Mouse (Mus musculus): ENCODE measurements around the gene Bcor. TPM values are rescaled to one million over a fixed set of nuclear protein-coding genes. Genes with fewer than 3 reads are reported as not detected.

The Bcor gene
- polyA plus RNA-seq, 1 experiment from 2014 or later = 24.6 TPM

GRCm38 (mm10) chrX:12153141-12154095 is 6.7 kb downstream of the Bcor start:
- Histone ChIP-seq H3K4me2 (replicated peaks; ENCODE audit: low read depth, low read length) (no peak overlapping the region), H3K36me3 (ENCODE audit: control insufficient read depth, insufficient read depth, low read length) (no peaks in the 10 kb centered on the region), H3K27ac (ENCODE audit: low read depth, low read length) (no peak overlapping the region), H3K27me3 (ENCODE audit: control insufficient read depth, insufficient read depth, low read length) (peaks cover 71% of the 10 kb centered on the region), H3K4me3 (ENCODE audit: low read depth, low read length) (no peak overlapping the region), H3K9ac (ENCODE audit: low read depth, low read length) (no peak overlapping the region), H3K4me1 (replicated peaks; ENCODE audit: control insufficient read depth, insufficient read depth, low read length) (0 out of 2 replicates have a peak, but pooled peaks cover 6% of the 10 kb centered on the region), H3K9me3 (ENCODE audit: control insufficient read depth, low read length) (no peaks in the 10 kb centered on the region)
- peak; percentile 52 for DNase-seq (ENCODE audit: low spot score)
- WGBS = 10% methylated on average over 31 of the region's 31 CpGs
- no peak for ATAC-seq (ENCODE audit: low FRiP score)

- WGBS = 8% methylated on average over 39 of the region's 42 CpGs
- ATAC-seq (ENCODE audit: low FRiP score) (peak; percentile 34), DNase-seq (ENCODE audit: low spot score) (peak; percentile 31)
- Histone ChIP-seq H3K36me3 (ENCODE audit: control insufficient read depth, insufficient read depth, low read length) (no peaks in the 10 kb centered on the region), H3K9ac (ENCODE audit: low read depth, low read length) (peak overlapping the region; percentile 15; the same call in 1 of the 2 replicates), H3K4me1 (replicated peaks; ENCODE audit: control insufficient read depth, insufficient read depth, low read length) (0 out of 2 replicates have a peak, but pooled peaks cover 6% of the 10 kb centered on the region), H3K27ac (ENCODE audit: low read depth, low read length) (no peak overlapping the region), H3K4me3 (ENCODE audit: low read depth, low read length) (peak overlapping the region; percentile 10), H3K9me3 (ENCODE audit: control insufficient read depth, low read length) (no peaks in the 10 kb centered on the region), H3K27me3 (ENCODE audit: control insufficient read depth, insufficient read depth, low read length) (peaks cover 61% of the 10 kb centered on the region), H3K4me2 (replicated peaks; ENCODE audit: low read depth, low read length) (peak overlapping the region; percentile 41)
Measured at GRCm38 (mm10) chrX:12151996-12152904, 7.9 kb downstream of the Bcor start.

- no peaks in the 10 kb centered on the region for H3K9me3 ChIP-seq (ENCODE audit: control insufficient read depth, low read length)
- no peaks in the 10 kb centered on the region for H3K36me3 ChIP-seq (ENCODE audit: control insufficient read depth, insufficient read depth, low read length)
- peak overlapping the region; percentile 10 for H3K4me3 ChIP-seq (ENCODE audit: low read depth, low read length)
- H3K4me2 ChIP-seq (replicated peaks; ENCODE audit: low read depth, low read length) = peak overlapping the region; percentile 41
- H3K27ac ChIP-seq (ENCODE audit: low read depth, low read length) = no peak overlapping the region
- 0 out of 2 replicates have a peak, but pooled peaks cover 6% of the 10 kb centered on the region for H3K4me1 ChIP-seq (replicated peaks; ENCODE audit: control insufficient read depth, insufficient read depth, low read length)
- ATAC-seq (ENCODE audit: low FRiP score) (peak; percentile 55), DNase-seq (ENCODE audit: low spot score) (peak; percentile 56)
- peaks cover 54% of the 10 kb centered on the region for H3K27me3 ChIP-seq (ENCODE audit: control insufficient read depth, insufficient read depth, low read length)
- H3K9ac ChIP-seq (ENCODE audit: low read depth, low read length) = peak overlapping the region; percentile 15; the same call in 1 of the 2 replicates
- 3% methylated on average over 43 of the region's 43 CpGs for WGBS
Measured at GRCm38 (mm10) chrX:12151269-12151995, 8.7 kb downstream of the Bcor start.

GRCm38 (mm10) chrX:12150425-12150824 is 9.7 kb downstream of the Bcor start:
- H3K36me3 ChIP-seq (ENCODE audit: control insufficient read depth, insufficient read depth, low read length) = no peaks in the 10 kb centered on the region
- H3K4me3 ChIP-seq (ENCODE audit: low read depth, low read length) = no peak overlapping the region
- DNase-seq (ENCODE audit: low spot score) (peak; percentile 46), ATAC-seq (ENCODE audit: low FRiP score) (no peak)
- H3K9me3 ChIP-seq (ENCODE audit: control insufficient read depth, low read length) = no peaks in the 10 kb centered on the region
- 0 out of 2 replicates have a peak, but pooled peaks cover 6% of the 10 kb centered on the region for H3K4me1 ChIP-seq (replicated peaks; ENCODE audit: control insufficient read depth, insufficient read depth, low read length)
- H3K4me2 ChIP-seq (replicated peaks; ENCODE audit: low read depth, low read length) = no peak overlapping the region
- peaks cover 44% of the 10 kb centered on the region for H3K27me3 ChIP-seq (ENCODE audit: control insufficient read depth, insufficient read depth, low read length)
- no peak overlapping the region for H3K27ac ChIP-seq (ENCODE audit: low read depth, low read length)
- H3K9ac ChIP-seq (ENCODE audit: low read depth, low read length) = no peak overlapping the region
- WGBS = 15% methylated on average over 7 of the region's 7 CpGs

- 0 out of 2 replicates have a peak, but pooled peaks cover 3% of the 10 kb centered on the region for H3K4me1 ChIP-seq (replicated peaks; ENCODE audit: control insufficient read depth, insufficient read depth, low read length)
- ATAC-seq (ENCODE audit: low FRiP score) (no peak), DNase-seq (ENCODE audit: low spot score) (no peak)
- no peak overlapping the region for H3K9ac ChIP-seq (ENCODE audit: low read depth, low read length)
- H3K4me2 ChIP-seq (replicated peaks; ENCODE audit: low read depth, low read length) = no peak overlapping the region
- H3K27me3 ChIP-seq (ENCODE audit: control insufficient read depth, insufficient read depth, low read length) = peaks cover 15% of the 10 kb centered on the region; the same call in 1 of the 2 replicates
- WGBS = 60% methylated on average over 2 of the region's 2 CpGs
- H3K9me3 ChIP-seq (ENCODE audit: control insufficient read depth, low read length) = no peaks in the 10 kb centered on the region
- H3K4me3 ChIP-seq (ENCODE audit: low read depth, low read length) = no peak overlapping the region
- no peaks in the 10 kb centered on the region for H3K36me3 ChIP-seq (ENCODE audit: control insufficient read depth, insufficient read depth, low read length)
- no peak overlapping the region for H3K27ac ChIP-seq (ENCODE audit: low read depth, low read length)
Measured at GRCm38 (mm10) chrX:12146263-12146662, 13.9 kb downstream of the Bcor start.

GRCm38 (mm10) chrX:12142832-12143231 is 17.3 kb downstream of the Bcor start:
- Histone ChIP-seq H3K27ac (ENCODE audit: low read depth, low read length) (no peak overlapping the region), H3K4me1 (replicated peaks; ENCODE audit: control insufficient read depth, insufficient read depth, low read length) (no peaks in the 10 kb centered on the region), H3K4me3 (ENCODE audit: low read depth, low read length) (no peak overlapping the region), H3K9me3 (ENCODE audit: control insufficient read depth, low read length) (no peaks in the 10 kb centered on the region), H3K9ac (ENCODE audit: low read depth, low read length) (no peak overlapping the region), H3K36me3 (ENCODE audit: control insufficient read depth, insufficient read depth, low read length) (no peaks in the 10 kb centered on the region), H3K4me2 (replicated peaks; ENCODE audit: low read depth, low read length) (no peak overlapping the region), H3K27me3 (ENCODE audit: control insufficient read depth, insufficient read depth, low read length) (peaks cover 24% of the 10 kb centered on the region)
- no peak for DNase-seq (ENCODE audit: low spot score)
- 63% methylated on average over 5 of the region's 5 CpGs for WGBS
- ATAC-seq (ENCODE audit: low FRiP score) = no peak

GRCm38 (mm10) chrX:12140086-12140740 is 19.9 kb downstream of the Bcor start:
- no peaks in the 10 kb centered on the region for H3K4me1 ChIP-seq (replicated peaks; ENCODE audit: control insufficient read depth, insufficient read depth, low read length)
- WGBS = 2% methylated on average over 13 of the region's 51 CpGs

More at GRCm38 (mm10) chrX:12140086-12140740, 19.9 kb downstream of the Bcor start:
- Histone ChIP-seq H3K9ac (ENCODE audit: low read depth, low read length) (peak overlapping the region; percentile 34), H3K27ac (ENCODE audit: low read depth, low read length) (peak overlapping the region; percentile 63; the same call in 1 of the 2 replicates), H3K27me3 (ENCODE audit: control insufficient read depth, insufficient read depth, low read length) (peaks cover 40% of the 10 kb centered on the region), H3K9me3 (ENCODE audit: control insufficient read depth, low read length) (no peaks in the 10 kb centered on the region), H3K36me3 (ENCODE audit: control insufficient read depth, insufficient read depth, low read length) (no peaks in the 10 kb centered on the region), H3K4me2 (replicated peaks; ENCODE audit: low read depth, low read length) (peak overlapping the region; percentile 29), H3K4me3 (ENCODE audit: low read depth, low read length) (peak overlapping the region; percentile 16; the same call in 1 of the 2 replicates)
- DNase-seq (ENCODE audit: low spot score) (peak; percentile 60), ATAC-seq (ENCODE audit: low FRiP score) (no peak)
